Mouse (Mus musculus) MN1 (cell line): ENCODE data around the gene Ifnz.
"Not testable (repeated sequence)": the region's sequence is repeated elsewhere in the genome, so short reads cannot be mapped to it uniquely, and the experiment has no call there.

Source experiments
- DNase-seq: peaks from one replicate; pipeline ENCODE4 v3.0.0-alpha.2; 2016; ENCODE audit warnings: low spot score

The Ifnz gene

GRCm38 (mm10) chr4:88785409-88785808, 3.5 kb downstream of the Ifnz start, which contains the start of gene Gm13276:
Gm13276 (plus strand) TSS chr4:88785709.
- not testable (repeated sequence) for DNase-seq

- DNase-seq, result not testable (repeated sequence)
These were observed 6.5 kb downstream of the Ifnz start, which contains the start of gene Gm13277 for GRCm38 (mm10) chr4:88788402-88788801. Gm13277 (plus strand) TSS chr4:88788632.

- DNase-seq, result not testable (repeated sequence)
These were observed 9.3 kb downstream of the Ifnz start, which contains the start of gene Gm13278 for GRCm38 (mm10) chr4:88791250-88791649. Gm13278 (plus strand) TSS chr4:88791550.

GRCm38 (mm10) chr4:88793936-88794675, 12.2 kb downstream of the Ifnz start, which contains the start of gene Gm13275:
Gm13275 (plus strand) TSS chr4:88794487.
- not testable (repeated sequence) for DNase-seq

- not testable (repeated sequence) for DNase-seq
These were observed 15.2 kb downstream of the Ifnz start, which contains the start of gene Gm13279 for GRCm38 (mm10) chr4:88797097-88797496. Gm13279 (plus strand) TSS chr4:88797397.

- not testable (repeated sequence) for DNase-seq
These were observed 17.4 kb downstream of the Ifnz start, which contains the start of gene Gm13285 for GRCm38 (mm10) chr4:88799365-88799764. Gm13285 (plus strand) TSS chr4:88799665.

GRCm38 (mm10) chr4:88802954-88803353, 21.0 kb downstream of the Ifnz start, which contains the start of gene Gm13287:
Gm13287 (plus strand) TSS chr4:88803254.
- not testable (repeated sequence) for DNase-seq

- DNase-seq, result not testable (repeated sequence)
These were observed 23.3 kb downstream of the Ifnz start, which contains the start of gene Gm13288 for GRCm38 (mm10) chr4:88805231-88805630. Gm13288 (plus strand) TSS chr4:88805531.

- not testable (repeated sequence) for DNase-seq
These were observed 23.8 kb downstream of the Ifnz start for GRCm38 (mm10) chr4:88805761-88806160.

- no peak for DNase-seq
These were observed 34.0 kb downstream of the Ifnz start, which contains the start of gene Ifna7 for GRCm38 (mm10) chr4:88815928-88816327. Ifna7 (plus strand) TSS chr4:88816228.

- DNase-seq, result no peak
These were observed 37.7 kb downstream of the Ifnz start, which contains the start of gene Ifna11 for GRCm38 (mm10) chr4:88819659-88820058. Ifna11 (plus strand) TSS chr4:88819959.

GRCm38 (mm10) chr4:88822995-88823394, 41.1 kb downstream of the Ifnz start:
- DNase-seq, result peak; percentile 10

GRCm38 (mm10) chr4:88827116-88827515, 45.2 kb downstream of the Ifnz start, which contains the start of gene Ifna6:
Ifna6 (plus strand) TSS chr4:88827416.
- not testable (repeated sequence) for DNase-seq

- no peak for DNase-seq
These were observed 48.6 kb downstream of the Ifnz start for GRCm38 (mm10) chr4:88830523-88830922.
